Mouse (Mus musculus) liver, embryonic 14.5 days (tissue): Measurements from ENCODE around the gene Wnt3.

Source experiments
- CTCF ChIP-seq: IDR thresholded peaks from 2 replicates; pipeline ENCODE4 v1.5.1; 2016; ENCODE audit warnings: antibody characterized with exemption, low read depth, control low read depth
- EP300 ChIP-seq: IDR thresholded peaks from 2 replicates; pipeline ENCODE4 v1.6.1; 2016; ENCODE audit warnings: antibody characterized with exemption, low read depth

- TF ChIP-seq CTCF (no peak), EP300 (no peak)
Observed at GRCm38 (mm10) chr11:103814808-103815207, 40.9 kb downstream of the Wnt3 start.
